Mouse (Mus musculus) midbrain, embryonic 11.5 days (tissue): ENCODE measurements around the gene Awat2. TPM values are rescaled to one million over a fixed set of nuclear protein-coding genes. Genes with fewer than 3 reads are reported as not detected.

Experiments
- ATAC-seq: fragments of 200-750 bp; cut with Nextera tagmentation; 2 replicates; pipeline ENCODE4 v1.8.0; 2017; ENCODE audit warnings: moderate TSS enrichment, moderate library complexity; ENCODE audit not compliant: low FRiP score
- DNase-seq: peaks from one replicate; pipeline ENCODE4 v3.0.0; 2015; ENCODE audit warnings: low spot score; ENCODE audit errors: missing footprints
- H3K27ac ChIP-seq: fragments of 300-500 bp; sonication (generic); 2 replicates; pipeline ENCODE4 v1.5.1; 2014; ENCODE audit warnings: low read depth, low read length
- H3K27me3 ChIP-seq: fragments of 300-500 bp; sonication (generic); 2 replicates; pipeline ENCODE4 v1.6.1; 2014; ENCODE audit warnings: mild to moderate bottlenecking, low read length, moderate library complexity, mixed read lengths; ENCODE audit not compliant: control insufficient read depth, insufficient read depth
- H3K36me3 ChIP-seq: fragments of 300-500 bp; sonication (generic); 2 replicates; pipeline ENCODE4 v1.6.1; 2014; ENCODE audit warnings: mild to moderate bottlenecking, low read length, moderate library complexity, mixed read lengths; ENCODE audit not compliant: control insufficient read depth, insufficient read depth
- H3K4me1 ChIP-seq: fragments of 300-500 bp; sonication (generic); 2 replicates; pipeline ENCODE4 v1.6.1; 2014; ENCODE audit warnings: low read length; ENCODE audit not compliant: control insufficient read depth, insufficient read depth
- H3K4me2 ChIP-seq: fragments of 300-500 bp; sonication (generic); 2 replicates; pipeline ENCODE4 v1.6.1; 2014; ENCODE audit warnings: mild to moderate bottlenecking, moderate library complexity
- H3K4me3 ChIP-seq: fragments of 300-500 bp; sonication (generic); 2 replicates; pipeline ENCODE4 v1.5.1; 2014; ENCODE audit warnings: low read depth, low read length
- H3K9ac ChIP-seq: fragments of 300-500 bp; sonication (generic); 2 replicates; pipeline ENCODE4 v1.6.1; 2014; ENCODE audit warnings: low read length
- H3K9me3 ChIP-seq: fragments of 300-500 bp; sonication (generic); 2 replicates; pipeline ENCODE4 v1.6.1; 2016; ENCODE audit warnings: low read length; ENCODE audit not compliant: control insufficient read depth
- WGBS: fragments of 180-500 bp; shearing (Covaris S2); extraction: QIAGEN DNeasy Blood & Tissue Kit; methylation state at CpG from one replicate; pipeline ENCODE4 v1.1.7; 2014; 5-methylcytosine and 5-hydroxymethylcytosine counted together
- polyA plus RNA-seq: library from polyadenylated mRNA; unstranded; fragments of >200 nt; fragmentation: Nextera tagmentation; extraction: Ambion mirVana; gene quantifications from 2 replicates; pipeline ENCODE4 v1.2.1, GENCODE M21; 2014

Gene Awat2
- polyA plus RNA-seq, 1 experiment from 2014 or later, result 0.40 TPM

DNA sequence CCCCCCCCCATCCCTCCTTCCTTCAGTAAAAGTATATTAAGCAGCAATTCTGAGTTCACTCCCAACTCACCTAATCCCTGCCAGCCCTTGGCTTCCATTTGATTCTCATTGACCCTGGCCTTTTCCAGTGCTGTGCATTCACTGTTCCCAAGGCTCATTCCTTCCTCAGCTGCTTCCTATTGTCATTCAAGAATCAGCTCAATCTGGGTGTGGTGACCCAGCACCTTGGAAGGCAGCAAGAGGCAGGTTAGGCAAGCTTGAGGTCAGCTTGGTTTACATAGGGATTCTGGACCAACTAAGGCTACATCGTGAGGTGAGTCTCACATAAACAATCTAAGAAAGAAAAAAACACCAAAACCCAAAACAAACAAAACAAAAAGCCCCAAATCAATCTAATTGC is 33.3 kb downstream of the Awat2 start:
- Histone ChIP-seq H3K36me3 (no peaks in the 10 kb centered on the region), H3K4me3 (no peak overlapping the region), H3K4me2 (no peak overlapping the region), H3K9ac (no peak overlapping the region), H3K9me3 (no peaks in the 10 kb centered on the region), H3K27ac (no peak overlapping the region), H3K4me1 (no peaks in the 10 kb centered on the region), H3K27me3 (peaks cover 2% of the 10 kb centered on the region)
- no peak for ATAC-seq
- no peak for DNase-seq
- WGBS, result 71% methylated on average over 1 of the region's 1 CpGs

DNA sequence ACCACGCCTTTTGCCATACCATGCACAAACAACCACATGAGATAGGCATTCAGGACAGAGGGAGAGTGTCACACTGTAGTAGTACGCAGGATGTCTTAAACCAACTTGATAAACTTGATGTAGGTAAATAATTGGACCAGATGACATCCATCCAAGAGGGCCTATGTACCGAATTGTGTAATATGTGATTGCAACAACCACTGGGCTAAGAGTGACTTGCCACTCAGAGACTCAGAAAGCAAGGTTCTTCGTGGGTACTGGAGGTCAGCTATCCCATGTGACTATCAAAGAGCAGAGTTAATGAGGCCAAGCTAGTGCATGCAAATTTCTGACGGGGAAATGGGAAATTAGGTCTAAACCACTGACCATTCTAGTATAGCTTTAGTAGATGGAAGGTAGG is 40.9 kb downstream of the Awat2 start:
- H3K9ac ChIP-seq, result no peak overlapping the region
- ATAC-seq (no peak), DNase-seq (no peak)
- 83% methylated on average over 5 of the region's 5 CpGs for WGBS
- no peaks in the 10 kb centered on the region for H3K4me1 ChIP-seq
- H3K36me3 ChIP-seq, result no peaks in the 10 kb centered on the region
- no peaks in the 10 kb centered on the region for H3K9me3 ChIP-seq
- H3K27ac ChIP-seq, result no peak overlapping the region
- H3K4me3 ChIP-seq, result no peak overlapping the region
- H3K4me2 ChIP-seq, result no peak overlapping the region
- peaks cover 5% of the 10 kb centered on the region for H3K27me3 ChIP-seq

DNA sequence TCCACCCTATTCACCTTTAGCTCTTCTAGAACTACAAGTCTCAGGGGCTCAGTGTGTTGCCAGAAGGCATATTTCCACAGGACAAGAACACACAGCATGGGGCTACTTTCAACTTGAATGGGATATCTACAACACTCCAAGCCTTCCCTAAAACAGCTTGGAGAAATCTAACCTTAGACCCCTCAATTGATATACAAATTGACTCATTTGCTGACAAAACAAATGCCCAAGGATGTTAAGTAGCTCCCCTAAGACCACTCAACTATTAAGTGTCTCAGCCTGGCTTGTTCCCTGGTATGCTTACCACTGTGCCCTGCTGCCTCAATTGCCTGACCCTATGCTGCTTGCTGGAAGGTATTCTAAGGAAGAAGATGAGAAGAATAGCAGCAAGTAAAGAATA is 41.6 kb downstream of the Awat2 start:
- H3K4me3 ChIP-seq, result no peak overlapping the region
- no peak overlapping the region for H3K4me2 ChIP-seq
- ATAC-seq (no peak), DNase-seq (no peak)
- H3K36me3 ChIP-seq, result no peaks in the 10 kb centered on the region
- H3K9ac ChIP-seq, result no peak overlapping the region
- no peak overlapping the region for H3K27ac ChIP-seq
- H3K4me1 ChIP-seq, result no peaks in the 10 kb centered on the region
- peaks cover 5% of the 10 kb centered on the region for H3K27me3 ChIP-seq
- H3K9me3 ChIP-seq, result no peaks in the 10 kb centered on the region

DNA sequence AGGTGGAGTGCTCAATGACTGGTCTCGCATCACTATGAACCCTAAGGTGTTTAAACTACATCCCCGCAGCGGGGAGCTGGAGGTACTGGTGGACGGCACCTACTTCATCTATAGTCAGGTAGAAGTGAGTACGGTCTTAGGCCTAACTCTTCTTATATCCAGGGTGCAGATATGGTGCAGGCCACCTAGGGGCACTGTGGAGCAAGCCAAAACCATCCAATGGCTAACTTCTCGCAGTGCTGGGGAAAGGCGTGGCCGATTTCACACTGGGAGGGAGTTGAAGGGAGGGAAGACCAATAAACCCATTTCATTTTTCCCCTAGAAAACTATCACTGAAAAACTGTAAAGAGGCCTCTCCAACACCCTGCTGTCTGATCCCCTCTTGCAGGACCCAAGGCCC is 47.5 kb downstream of the Awat2 start:
- no peak overlapping the region for H3K9ac ChIP-seq
- H3K27ac ChIP-seq, result no peak overlapping the region
- H3K4me2 ChIP-seq, result no peak overlapping the region
- H3K9me3 ChIP-seq, result no peaks in the 10 kb centered on the region
- H3K4me1 ChIP-seq, result no peaks in the 10 kb centered on the region
- H3K36me3 ChIP-seq, result no peaks in the 10 kb centered on the region
- peaks cover 5% of the 10 kb centered on the region; the same call in 1 of the 2 replicates for H3K27me3 ChIP-seq
- 83% methylated on average over 8 of the region's 8 CpGs for WGBS
- ATAC-seq (no peak), DNase-seq (no peak)
- no peak overlapping the region for H3K4me3 ChIP-seq

DNA sequence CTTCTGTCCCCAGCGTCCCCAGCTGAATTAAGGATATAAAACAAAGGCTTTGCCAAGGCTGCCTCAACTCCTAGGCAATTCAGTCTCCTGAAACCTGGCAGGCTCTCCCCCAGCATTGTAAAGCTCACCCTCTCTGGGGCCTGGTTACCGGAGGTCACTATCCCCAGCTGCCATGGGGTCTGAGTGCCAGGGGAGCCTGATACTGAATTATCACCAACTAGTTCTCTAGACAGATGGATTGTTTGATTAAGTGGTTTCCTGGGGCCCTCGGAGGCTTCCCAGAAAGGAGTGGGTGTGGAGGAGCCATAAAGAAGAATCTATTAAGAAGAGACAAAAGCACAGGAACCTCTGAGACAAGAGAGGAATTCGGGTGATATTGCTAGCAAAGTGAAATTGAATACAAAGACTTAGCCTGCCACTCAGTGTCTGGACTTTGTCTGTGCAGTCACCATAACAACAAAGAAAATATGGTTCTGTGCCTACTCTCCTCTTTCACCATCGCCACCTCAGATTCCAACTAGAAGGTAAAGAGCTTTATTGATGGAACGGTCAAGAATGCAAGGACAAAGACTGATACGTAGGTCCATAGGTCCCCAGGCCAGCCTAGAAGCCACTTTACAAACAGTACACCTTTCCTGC is 48.2 kb downstream of the Awat2 start:
- no peak overlapping the region for H3K9ac ChIP-seq
- no peaks in the 10 kb centered on the region for H3K36me3 ChIP-seq
- H3K27me3 ChIP-seq, result peaks cover 5% of the 10 kb centered on the region; the same call in 1 of the 2 replicates
- DNase-seq (no peak), ATAC-seq (no peak)
- no peak overlapping the region for H3K27ac ChIP-seq
- H3K4me1 ChIP-seq, result no peaks in the 10 kb centered on the region
- no peak overlapping the region for H3K4me2 ChIP-seq
- no peaks in the 10 kb centered on the region for H3K9me3 ChIP-seq
- WGBS, result 67% methylated on average over 7 of the region's 7 CpGs
- no peak overlapping the region for H3K4me3 ChIP-seq

DNA sequence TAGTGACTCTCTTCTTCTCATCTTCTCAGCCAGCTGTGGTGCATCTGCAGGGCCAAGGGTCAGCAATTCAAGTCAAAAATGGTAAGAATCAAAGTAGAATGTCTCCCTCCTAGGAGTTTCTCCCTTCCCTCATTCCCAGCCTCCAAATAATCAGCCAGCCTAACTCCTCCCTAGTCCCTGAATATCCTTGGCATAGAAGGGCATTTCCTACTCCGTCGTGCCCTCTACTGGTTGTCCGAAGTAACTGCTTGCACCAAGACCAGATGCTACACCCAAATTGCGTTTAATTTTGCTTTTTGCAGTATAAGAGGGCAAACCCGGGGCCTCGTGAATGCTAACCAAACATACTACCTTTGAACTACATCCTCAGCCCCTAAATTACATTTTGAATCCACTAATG is 50.2 kb downstream of the Awat2 start:
- no peak overlapping the region for H3K9ac ChIP-seq
- H3K4me2 ChIP-seq, result no peak overlapping the region
- no peaks in the 10 kb centered on the region for H3K9me3 ChIP-seq
- H3K4me3 ChIP-seq, result no peak overlapping the region
- DNase-seq, result peak; percentile 86
- WGBS, result 27% methylated on average over 6 of the region's 6 CpGs
- H3K27ac ChIP-seq, result no peak overlapping the region
- no peaks in the 10 kb centered on the region for H3K4me1 ChIP-seq
- ATAC-seq, result 0 out of 2 replicates have a peak, but pooled peaks have one; percentile 35
- H3K36me3 ChIP-seq, result no peaks in the 10 kb centered on the region
- H3K27me3 ChIP-seq, result peaks cover 5% of the 10 kb centered on the region; the same call in 1 of the 2 replicates

DNA sequence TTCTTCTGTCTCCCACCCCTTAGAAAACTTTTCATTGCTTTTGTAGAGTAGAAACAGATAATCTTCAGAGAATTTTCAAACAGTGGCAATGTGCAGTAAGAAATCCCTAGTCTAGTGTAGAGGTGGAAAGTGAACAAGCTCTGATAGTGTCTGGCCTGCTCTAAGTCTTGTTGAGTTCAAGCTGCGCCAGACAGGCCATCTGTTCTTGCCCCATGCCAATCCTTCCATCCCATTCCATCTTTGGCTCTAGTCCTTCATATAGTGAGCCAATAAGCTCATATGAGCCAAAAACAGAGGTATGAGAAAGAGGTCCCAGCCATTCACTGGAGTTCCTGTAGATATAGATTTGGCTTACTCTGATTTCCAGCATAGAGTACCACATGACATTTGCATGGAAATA is 52.6 kb downstream of the Awat2 start:
- Histone ChIP-seq H3K36me3 (no peaks in the 10 kb centered on the region), H3K27ac (no peak overlapping the region), H3K4me2 (no peak overlapping the region), H3K9me3 (no peaks in the 10 kb centered on the region), H3K27me3 (peaks cover 3% of the 10 kb centered on the region; the same call in 1 of the 2 replicates), H3K4me3 (no peak overlapping the region), H3K4me1 (no peaks in the 10 kb centered on the region), H3K9ac (no peak overlapping the region)
- ATAC-seq (no peak), DNase-seq (no peak)
- WGBS, result 90% methylated on average over 1 of the region's 1 CpGs

DNA sequence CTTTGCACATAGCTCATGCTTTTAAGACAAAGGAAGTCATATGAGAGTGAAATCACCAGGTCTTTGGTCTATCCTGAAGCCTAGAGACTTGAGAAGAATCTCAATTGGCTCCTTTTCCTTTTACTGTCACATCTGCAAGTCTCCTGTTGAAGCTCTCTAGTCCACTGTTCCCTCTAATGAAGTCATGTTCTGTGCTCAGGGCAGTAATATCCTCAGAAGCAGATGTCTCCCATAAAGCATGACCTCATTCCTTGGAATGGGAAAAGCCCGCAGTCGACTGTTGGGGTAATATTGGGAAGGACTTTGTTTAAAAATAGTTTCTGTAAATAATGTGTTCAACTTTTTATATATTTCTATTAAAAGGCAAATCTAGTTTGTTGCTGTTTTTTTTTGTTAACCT is 85.5 kb downstream of the Awat2 start:
- no peak for ATAC-seq
- no peak overlapping the region for H3K9ac ChIP-seq
- no peaks in the 10 kb centered on the region for H3K9me3 ChIP-seq
- H3K4me2 ChIP-seq, result no peak overlapping the region
- 87% methylated on average over 2 of the region's 2 CpGs for WGBS
- DNase-seq, result no peak
- no peak overlapping the region for H3K4me3 ChIP-seq
- no peaks in the 10 kb centered on the region for H3K4me1 ChIP-seq
- no peak overlapping the region for H3K27ac ChIP-seq
- no peaks in the 10 kb centered on the region; the same call in 1 of the 2 replicates for H3K27me3 ChIP-seq
- H3K36me3 ChIP-seq, result no peaks in the 10 kb centered on the region
